Mouse (Mus musculus) cerebellum, postnatal 25 days (tissue): ENCODE results near the gene Cacna1i.
A peak's percentile ranks its signal among the peaks of the same experiment; 100 is the strongest.

Source experiments
- DNase-seq, 2 experiments: peaks; one replicate each; pipeline ENCODE4 v3.0.0; 2021; ENCODE audit warnings: mixed read lengths in 2 of 2

Gene Cacna1i

DNA sequence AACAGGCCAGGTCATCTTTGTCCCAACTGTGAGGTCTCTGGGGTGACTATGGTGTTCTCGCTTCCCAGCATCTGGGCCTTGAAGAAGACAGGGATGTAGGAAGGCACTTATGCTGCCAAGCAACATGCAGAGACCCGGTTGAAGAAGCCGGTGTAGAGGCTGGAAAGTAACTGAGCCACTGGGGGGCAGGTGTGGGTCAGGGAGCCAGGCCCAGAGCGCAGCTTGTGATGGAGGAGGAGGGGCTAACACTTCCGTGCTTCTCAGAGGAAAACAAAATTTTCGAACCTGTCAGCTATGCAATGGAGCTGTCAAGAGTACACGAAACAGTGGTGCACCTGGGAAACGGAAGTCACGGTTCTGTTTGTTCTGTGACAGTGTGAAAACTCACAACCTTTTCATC, 9.9 kb upstream of the Cacna1i start:
- peak; percentile 67 to 76 for DNase-seq

DNA sequence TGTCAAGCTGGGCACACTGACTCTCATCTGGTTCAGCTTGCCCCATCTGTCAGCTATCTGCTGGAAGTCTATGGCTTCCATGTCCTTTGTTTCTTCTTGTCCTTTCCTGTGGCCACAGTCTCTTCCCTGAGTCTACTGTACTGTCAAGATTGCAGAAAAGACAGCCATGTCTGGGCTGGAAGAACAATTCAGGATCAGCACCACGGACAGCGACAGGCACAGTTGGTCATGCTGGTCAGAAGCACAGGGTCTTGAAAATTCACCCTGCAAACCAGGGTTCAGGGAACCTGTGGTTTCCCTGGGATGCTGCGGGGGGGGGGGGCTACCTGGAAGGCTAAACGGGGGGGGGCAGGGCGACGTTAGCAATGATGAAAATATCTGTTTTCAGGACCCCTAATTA, 9.4 kb upstream of the Cacna1i start:
- DNase-seq: peak in 1 of 2 experiments; percentile 44

DNA sequence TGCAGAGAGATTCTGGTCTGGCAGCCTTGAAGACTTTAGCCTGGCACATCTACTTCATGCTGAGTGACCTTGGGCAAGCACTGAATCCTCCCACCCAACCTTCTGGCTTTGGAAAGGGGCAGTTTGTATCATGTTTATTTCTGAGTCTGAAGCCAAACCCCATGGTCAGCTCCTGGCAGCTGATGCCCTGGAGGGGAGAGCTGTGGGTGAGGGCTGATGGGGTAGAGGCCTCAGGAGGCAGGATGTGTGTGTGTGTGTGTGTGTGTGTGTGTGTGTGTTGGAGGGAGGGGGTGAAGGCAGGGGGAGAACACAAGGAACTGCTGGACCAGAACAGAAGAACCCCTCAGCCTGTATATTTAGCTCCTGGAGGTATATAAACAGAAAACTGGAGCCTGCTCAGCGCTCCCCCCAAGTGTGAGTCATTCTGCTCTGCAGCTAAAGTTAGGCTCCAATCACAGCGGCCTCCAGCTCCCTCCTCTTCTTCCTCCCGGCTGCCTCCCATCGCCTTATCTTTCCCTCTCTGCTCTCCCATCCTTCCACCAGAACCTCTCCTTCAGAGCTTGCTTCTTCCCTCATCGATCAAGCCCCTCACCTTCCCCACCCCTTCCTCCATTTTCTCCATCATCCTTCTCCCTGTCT, 8.8 kb upstream of the Cacna1i start:
- DNase-seq: peak; percentile 72 to 76

DNA sequence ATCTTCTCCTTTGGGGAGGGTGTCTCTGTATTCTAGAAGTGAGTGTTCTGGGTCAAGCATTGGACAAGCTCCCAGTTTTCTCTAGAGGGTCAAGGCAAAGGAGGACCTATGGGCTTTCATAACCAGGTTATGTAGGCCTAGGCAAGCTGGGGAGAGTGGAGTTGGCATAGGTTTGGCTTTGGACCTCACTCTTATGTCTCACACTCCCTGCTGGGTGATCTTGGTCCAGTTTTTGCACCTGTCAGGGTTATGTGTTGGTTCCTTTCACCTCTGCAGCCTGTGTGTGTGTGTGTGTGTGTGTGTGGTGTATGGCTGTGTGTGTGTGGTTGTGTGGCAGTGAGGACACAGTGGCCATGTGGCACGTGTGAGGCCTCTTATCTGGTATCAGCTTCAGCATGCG, 8.0 kb upstream of the Cacna1i start:
- peak in 1 of 2 experiments; percentile 45 for DNase-seq

DNA sequence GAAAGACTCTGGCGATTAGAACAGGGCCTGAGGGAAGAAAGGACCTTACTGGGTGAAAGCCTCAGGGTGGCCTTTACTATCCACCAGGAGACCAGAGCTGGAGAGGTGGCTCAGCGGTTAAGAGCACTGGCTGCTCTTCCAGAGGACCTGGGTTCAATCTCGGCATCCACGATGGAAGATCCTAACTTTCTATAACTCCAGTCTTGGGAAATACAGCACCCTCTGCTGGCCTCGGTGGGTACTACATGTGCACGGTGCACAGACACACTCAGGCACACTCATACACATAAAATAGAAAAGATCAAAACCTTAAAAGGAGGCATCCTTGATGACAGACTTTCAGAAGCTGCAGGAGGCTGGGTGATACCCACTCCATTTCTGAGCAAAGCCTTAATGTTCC, 6.4 kb upstream of the Cacna1i start:
- DNase-seq: peak; percentile 64 to 73

DNA sequence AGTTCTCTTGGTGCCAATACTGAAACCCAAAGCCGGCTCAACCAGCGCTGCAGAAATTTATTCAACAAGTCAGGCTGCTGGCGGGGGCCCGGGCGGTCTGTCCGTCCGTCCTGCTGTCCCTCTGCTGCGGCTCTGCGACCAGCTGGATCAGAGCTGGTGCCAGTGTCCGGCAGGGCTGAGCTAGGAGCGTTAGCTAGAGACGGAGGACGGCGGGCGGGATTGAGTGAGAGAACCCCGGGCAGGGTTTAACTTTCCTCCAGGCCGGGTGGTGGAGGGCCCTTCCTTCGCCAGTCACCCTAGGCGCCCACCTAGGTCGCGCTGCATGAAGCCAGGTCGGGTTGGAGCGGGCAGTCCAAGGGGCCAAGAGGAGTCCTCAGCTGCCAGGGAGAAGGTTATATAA, 998 bp downstream of the Cacna1i start:
- DNase-seq: peak; percentile 76 to 77

DNA sequence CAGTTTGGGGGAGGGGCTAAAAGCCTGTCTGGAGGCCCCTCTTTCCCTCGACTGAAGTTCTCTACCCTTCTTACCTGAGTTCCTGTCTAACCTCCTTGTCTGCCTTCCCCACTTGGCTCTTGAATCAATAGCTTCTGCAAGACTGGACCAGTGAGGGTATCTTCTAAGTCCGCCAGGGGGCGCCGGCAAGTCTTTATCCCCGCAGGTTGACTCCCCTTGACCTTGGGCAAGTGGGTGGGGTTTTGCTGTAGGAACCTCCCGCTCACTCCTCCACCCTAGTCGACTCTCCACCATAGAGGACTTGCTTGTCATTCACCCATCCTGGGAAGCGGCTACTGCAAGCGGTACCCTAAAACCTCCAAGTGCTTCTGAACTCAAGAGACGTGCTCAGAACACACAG, 2.4 kb downstream of the Cacna1i start:
- peak; percentile 82 to 87 for DNase-seq

DNA sequence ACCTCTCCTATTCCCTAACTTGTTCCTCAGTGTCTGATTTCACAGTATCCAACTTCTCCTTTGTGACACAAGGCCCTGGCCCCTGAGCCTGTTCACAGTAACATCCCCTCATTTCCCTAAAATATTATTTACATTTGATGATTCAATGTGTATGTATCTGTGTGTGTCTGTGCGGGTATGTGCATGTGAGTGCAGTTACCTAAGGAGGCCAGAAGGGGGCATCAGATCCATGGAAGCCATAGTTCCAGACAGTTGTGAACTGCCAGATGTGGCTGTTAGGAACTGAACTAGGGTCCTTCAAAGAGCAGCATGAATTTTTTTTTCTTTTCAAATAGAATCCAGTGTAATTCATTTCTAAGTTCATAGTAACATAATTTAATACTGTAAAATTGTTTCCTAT, 10.1 kb downstream of the Cacna1i start:
- no peak for DNase-seq

DNA sequence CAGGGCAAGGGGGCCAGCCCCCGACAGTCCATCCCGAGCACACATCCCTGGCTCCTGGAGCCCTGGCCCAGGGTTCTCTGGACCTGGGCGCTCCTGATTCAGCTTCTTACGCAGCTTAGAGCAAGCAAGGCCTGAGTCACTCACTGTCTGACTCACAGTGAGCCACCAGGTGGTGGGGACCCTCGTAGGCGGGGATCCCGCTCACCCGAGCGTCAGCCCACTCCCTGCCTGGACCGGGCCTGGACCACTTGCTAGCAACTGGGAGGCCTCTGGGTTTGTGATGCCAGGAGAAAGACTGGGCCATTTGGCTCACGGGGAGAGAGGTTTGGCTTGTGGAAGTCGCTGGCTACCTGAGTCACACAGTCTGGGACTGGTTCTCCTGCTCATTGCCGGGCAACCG, 16.7 kb downstream of the Cacna1i start:
- peak; percentile 55 to 57 for DNase-seq

DNA sequence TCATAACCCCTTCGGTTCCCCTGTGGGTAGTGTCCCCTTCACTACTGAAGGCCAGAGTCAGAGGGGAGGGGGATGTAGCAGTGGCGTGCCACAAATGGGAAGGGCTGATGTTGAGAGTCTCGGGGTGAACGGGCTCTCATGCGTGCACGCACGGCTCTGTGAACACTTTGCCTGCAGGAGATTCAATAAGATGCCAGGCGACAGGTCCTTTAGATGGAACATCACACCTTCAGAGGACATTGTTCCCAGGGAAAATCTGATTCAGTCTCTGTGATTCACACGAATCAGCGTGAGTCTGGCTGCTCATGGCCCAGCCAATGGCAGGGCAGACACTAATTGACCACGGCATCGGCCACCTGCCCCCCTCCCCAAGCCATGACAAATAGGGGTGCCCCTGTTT, 17.1 kb downstream of the Cacna1i start:
- no peak for DNase-seq

DNA sequence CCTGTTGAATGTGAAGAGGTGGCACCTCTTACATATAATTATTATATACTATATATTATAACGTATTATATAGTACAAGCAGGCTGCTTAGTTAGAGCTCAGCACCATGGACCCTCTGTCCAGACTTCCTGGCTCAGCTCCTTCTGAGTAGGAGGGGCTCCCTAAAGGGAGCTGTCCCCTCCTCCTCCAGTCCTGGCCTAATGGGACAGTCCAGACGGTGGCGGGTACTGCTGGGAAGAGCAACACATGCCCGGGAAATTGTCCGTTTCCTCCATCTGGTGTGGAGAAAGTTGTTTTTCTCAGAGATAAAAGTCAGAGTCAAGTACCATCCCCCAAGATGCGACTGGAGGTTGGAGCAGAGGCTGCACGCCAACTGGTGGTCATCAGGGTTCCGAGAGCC, 19.1 kb downstream of the Cacna1i start:
- no peak for DNase-seq

DNA sequence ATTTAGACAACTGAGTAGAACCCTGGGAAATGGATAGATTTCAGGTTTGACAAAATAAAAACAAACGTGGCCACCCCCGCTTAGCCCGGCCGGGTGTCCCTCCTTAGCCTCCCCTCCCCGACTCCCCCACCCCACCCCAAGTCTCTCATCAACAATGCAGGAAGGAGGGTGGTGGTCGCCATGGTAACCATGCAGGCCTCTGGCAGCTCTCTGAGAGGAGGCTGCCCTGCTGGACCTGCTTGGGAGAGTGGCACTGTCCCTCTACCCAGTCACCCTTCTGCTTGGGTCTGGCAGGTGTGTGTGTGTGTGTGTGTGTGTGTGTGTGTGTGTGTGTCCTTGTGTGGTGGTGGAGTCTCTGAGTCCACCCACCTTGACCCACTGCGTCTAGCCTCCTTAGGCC, 27.7 kb downstream of the Cacna1i start:
- DNase-seq: peak in 1 of 2 experiments; percentile 15

DNA sequence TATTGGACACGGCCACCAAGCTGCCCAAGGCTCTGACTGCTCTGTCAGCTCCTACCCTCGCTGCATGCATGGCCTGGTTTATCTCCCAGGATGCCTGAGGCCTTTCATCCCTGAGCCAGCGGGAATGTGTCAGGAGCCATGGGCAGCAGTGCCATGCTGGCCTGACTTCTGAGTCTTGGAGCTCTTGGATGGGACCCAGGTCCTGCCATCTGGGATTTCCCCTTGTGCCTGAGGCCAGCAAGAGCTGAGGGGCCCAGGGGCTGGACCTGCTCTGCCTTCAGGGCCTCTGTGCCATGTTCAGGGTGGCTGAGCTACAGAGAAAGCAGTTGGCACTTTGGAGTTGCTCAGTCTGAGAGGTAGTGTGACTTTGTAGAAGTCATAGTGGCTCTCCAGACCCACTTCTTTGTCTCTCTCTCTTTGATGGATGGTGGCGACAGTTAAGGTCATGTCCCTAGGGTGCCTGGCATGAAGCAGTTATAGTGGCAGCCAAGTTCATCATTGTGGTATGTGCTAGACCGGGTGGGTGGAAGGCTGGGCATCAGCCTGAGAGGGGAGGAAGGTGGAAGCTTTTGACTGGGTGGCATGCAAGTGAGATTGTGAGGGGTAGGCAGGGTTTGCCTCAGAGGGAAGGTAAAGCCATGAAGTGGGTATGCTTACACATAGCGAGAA, 30.1 kb downstream of the Cacna1i start:
- peak; percentile 88 to 89 for DNase-seq

DNA sequence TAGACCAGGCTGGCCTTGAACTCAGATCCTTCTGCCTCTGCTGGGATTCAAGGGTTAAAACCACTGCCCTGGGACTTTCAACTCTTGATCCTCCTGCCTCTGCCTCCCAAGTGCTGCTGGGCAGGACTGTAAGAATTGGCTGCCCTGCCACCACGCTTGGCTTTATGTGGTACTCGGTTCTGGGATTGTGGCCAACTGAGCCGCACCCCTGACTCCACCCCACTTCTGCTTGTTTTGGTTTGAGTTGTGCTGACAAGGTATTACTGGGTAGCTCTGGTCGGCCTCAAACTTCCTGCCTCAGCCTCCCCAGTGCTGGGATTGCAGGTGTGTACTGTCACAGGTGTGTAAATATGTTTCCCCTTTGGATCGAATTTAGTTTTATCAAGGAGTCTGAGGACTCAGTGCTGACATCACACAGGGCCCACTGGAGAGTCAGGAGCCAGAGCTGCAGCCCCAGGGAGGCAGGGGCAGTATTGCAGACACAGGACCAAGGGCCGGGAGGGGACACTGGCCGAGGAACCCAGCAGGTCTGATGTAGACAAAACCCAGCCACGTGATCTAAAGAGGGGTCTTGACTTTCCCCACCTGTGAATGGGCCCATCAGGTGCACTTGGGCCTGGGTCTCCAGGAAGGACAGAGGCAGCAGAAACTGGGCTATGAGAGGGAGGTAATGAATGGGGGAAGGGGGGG, 30.9 kb downstream of the Cacna1i start:
- DNase-seq: peak; percentile 49 to 65

DNA sequence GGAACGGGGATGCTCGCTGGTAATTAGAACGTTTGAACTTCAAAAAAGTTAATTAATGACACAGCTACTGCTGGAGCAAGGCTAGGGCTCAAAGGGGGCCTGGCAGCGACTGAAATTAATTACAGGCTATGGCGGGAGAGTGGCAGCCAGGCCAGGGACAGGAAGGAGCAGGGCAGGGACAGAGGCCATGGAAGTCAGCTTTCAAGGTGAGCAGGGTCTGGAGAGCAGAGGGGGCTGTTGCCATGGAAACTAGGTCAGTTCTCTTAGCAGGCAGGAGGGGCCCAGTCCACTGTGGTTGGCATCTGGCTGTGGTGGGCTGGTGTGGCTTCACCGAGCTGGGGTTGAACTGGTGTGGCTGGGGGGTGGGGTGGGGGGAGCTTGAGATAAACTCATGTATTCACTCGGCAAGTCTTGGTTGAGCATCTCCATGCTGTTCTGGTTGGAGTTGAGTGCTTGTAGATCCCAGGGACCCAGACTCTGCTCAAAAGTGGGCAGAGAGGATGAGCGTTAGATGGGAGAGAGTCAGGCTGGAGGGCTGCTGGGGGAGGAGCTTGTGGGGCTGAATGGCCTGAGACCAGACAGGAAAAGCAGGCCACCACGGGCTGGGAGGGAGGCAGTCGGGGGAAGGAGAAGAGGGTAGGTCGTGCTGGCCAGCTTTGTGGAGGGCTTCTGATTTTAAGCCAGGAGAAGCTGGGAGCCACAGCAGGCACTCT, 31.7 kb downstream of the Cacna1i start:
- peak in 1 of 2 experiments; percentile 24 for DNase-seq

DNA sequence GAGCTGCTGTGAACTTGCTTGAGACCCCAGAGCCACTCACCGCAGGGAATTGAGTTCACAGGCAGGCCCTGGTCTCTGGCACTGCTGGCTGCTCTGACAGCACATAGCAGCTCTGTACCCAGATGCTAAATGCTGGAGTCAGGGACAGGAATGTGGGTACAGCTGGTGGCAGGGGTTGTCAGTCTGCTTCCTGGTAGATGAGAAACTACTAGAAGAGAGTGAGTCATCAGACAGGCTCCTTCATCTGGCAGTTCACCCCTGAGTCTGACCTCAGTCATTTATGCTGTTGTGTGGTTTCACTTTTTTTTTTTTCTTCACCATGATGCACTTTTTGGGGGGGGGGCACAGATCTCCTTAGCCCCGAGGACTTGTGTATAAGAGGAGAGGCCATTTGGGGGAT, 32.3 kb downstream of the Cacna1i start:
- DNase-seq: peak in 1 of 2 experiments; percentile 13

DNA sequence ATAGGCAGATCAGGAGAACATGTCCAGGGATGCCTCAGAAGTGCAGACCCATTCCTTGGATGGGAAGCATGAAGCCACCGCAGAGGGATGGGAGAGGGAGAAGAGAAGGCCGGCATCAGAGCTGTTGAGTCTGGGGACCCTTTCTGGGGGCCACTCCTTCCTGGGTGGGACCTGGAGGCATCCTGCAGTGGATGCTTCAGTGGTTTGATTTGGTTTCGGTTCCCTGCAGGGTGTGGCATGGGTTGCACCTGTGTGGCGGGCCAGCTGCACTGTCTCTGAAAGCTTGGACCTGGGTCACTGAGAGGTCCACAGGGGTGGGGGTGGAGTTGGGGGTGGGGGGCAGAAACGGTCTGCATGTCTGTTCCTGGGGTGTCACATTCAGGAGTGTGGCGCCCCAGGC, 32.9 kb downstream of the Cacna1i start:
- peak in 1 of 2 experiments; percentile 15 for DNase-seq

DNA sequence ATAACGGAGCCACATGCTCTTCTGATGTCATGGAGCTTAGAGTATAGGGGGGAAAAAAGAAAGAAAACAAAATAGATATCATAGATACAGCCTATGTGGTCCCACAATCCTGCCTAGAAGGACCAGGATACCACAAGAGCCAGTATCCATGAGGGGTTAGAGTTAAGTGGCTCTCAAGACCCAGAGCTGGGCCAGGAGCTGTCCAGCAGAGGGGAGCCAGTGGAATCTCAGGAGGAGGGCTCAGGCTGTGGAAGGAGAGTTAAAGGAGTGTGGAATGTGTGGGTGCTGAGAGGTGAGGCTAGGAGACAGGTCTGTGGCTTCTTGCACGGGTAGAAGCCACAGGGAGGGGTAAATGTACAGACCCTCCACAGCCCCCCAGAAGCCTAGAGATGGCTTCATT, 38.2 kb downstream of the Cacna1i start:
- DNase-seq: no peak

DNA sequence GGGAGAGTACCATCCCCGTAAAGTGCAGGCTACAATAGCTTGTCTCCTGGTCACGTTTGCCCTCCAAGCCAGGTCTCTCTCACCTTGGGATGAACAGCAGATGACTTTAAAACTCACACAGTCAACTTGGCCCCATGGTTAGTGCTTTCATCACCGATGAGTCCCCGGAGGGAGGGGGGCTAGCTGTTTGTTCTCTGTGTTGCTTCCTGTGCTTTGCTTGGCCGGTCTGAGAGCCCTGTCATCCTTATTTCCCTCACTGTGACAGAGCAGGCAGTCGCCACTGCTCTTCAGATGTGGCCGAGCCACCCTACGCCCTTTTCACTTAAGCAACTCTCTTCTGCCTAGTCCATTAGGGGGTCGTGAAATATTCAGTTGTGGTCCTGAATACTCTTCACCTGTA, 38.7 kb downstream of the Cacna1i start:
- peak in 1 of 2 experiments; percentile 22 for DNase-seq

DNA sequence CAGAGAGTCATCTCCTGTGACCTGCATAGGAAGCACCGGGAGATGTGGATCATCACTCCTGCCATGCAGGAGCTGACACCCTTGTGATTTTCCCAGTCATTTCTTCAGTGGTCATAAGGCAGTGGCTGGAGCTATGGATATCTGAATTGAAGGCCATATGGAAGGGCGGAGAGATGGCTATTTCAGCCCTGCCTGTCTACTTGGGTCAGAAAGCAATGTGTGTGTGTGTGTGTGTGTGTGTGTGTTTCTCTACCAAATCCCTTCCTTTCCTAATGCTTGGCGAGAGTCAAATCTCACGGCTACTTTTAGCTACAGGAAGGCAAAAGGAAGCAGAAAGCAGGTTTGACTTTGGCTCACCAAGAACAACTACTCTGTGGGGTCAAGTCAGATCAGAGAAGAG, 39.9 kb downstream of the Cacna1i start:
- peak; percentile 41 to 62 for DNase-seq

DNA sequence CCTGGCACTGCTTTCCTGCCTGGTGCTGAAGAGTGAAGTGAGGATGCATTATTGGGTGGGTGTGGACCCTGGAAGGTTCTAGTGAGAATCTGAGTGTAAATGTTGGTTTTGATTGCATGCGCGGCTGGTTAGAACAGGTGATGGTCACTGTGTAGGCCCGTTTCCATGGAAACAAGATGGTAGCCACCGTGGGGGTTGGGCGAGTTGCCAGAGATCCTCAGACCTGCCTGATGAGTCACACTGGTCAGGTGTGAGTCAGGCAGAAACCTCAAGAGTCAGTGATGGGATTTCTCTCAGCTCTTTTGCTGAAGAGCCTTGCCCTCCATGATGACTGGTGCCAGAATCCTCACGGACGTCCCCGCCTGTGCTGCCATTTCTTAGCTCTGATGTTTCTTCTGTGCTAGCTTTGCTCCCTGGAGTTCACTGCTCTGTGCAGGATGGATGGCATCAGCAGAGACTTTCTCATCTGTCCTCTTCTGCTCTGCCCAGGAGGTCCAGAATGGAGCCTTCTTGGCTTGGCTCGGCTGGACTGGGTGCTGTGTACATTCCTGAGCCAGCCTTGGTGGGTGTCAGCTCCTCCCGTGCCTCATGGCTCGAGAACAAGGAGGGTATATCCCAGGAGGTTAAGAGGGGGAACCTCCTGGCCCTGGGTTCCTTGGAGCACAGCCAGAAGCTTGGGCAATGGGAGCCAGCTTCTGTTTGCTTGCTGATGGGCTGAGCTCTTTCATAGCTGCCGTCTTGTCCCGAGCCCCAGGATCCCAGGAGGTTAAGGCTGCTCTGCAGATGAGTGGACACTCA, 40.9 kb downstream of the Cacna1i start:
- peak; percentile 97 to 99 for DNase-seq

DNA sequence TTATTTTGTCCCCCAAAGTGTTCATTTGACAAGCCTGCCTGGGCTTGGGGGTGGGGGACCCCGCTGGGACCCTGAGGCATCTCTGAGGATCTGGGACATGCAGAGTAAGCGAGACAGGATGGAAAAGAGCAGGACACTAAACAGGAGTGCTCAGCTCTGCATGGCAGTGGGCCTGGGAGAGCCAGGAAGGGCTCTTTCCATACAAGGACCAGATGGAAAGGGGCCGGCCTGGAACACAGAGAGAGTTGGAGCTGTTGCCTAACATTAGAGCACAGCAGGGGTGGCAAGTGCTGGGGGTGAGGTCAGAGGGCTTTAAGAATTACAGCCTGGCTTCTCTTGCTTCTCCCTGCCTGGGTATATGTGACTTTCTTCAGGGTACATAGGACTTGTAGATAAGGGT, 43.2 kb downstream of the Cacna1i start:
- DNase-seq: peak; percentile 74 to 82

DNA sequence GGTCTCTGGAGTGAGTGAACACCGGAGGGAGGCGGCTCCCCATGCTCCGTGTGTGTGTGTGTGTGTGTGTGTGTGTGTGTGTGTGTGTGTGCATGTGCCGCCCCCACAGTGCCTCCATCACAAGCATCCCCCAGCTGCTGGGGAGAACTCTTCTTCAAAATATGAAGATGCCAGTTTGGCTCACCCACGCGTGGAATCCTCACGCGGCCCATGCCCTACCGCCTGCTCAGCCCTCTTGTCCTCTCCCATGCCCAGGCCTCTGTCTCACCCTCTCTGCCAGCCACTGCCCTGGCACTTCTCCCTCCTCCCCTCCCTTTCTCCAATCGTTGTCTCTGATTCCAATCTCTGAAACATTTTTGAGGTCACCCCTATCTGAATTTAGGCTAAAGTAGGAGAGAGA, 47.7 kb downstream of the Cacna1i start:
- peak in 1 of 2 experiments; percentile 50 for DNase-seq
